Mouse (Mus musculus) adrenal gland, postnatal 14 days (tissue): ENCODE data around the gene Tnni3k. TPM values are rescaled to one million over a fixed set of nuclear protein-coding genes. Genes with fewer than 3 reads are reported as not detected.

Experiments used
- DNase-seq: peaks from one replicate; pipeline ENCODE4 v3.0.0; 2021; ENCODE audit warnings: mixed read lengths
- total RNA-seq: library from RNA; stranded (reverse); gene quantifications from 2 replicates; pipeline ENCODE4 v1.2.3, GENCODE M21; 2021

Gene Tnni3k
- total RNA-seq, 1 experiment from 2014 or later = not detected

DNA sequence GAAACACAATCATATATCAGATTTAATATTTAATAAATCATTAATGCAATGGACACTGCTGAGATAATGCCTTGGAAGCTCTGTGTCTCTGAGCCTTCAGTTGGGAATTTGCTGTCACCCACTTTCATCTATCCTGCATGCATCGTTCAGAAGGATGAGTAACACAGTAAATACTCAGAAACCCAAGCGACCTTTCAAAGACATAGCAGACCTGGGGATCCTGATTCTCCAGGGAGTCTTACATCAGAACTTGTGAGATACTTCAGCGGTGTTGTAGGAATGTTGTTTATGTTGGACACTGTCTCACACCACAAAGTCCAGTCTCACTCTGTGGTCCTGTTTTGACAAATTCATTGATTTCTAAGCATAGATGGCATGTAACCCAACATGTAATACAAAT, 294.1 kb downstream of the Tnni3k start:
- DNase-seq = no peak

- no peak for DNase-seq
These were observed 297.1 kb downstream of the Tnni3k start for GRCm38 (mm10) chr3:154758089-154758488.

DNA sequence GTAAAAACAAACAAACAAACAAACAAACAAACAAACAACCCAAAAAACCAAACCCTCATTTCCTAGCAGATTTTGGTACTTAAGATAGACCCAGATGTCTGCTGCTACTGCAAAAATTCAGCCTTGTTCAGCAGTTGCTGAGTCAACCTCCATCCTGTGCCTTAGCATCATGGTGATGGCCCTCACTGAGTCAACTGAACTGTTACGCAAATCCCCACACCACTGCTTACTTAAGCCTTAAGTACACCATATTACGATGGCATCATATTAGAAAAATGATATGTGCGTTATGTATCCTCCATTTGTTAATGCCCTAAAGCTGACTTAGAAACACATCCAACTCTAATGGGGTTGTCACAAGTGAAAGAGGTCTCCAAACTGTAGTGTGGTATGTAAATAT, 300.0 kb downstream of the Tnni3k start:
- DNase-seq = no peak

DNA sequence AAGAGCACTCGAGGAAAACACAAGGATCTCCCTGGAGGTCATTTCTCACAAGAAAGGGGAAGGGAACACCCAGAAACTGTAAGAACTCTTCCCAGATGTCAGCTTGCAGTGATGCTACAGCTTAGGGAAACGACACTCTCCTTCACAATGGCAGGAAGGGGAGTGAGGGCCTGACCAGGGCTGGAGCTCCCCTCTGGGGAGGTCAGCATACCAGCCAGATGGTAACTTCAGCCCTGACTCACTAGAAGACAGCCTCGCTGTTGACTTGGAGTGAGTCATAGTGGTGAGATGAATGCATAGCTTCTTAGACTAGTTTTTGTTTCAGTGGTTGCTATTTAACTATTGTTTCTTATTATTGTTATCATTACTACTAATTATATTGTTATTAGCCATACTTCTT, 300.7 kb downstream of the Tnni3k start:
- no peak for DNase-seq

DNA sequence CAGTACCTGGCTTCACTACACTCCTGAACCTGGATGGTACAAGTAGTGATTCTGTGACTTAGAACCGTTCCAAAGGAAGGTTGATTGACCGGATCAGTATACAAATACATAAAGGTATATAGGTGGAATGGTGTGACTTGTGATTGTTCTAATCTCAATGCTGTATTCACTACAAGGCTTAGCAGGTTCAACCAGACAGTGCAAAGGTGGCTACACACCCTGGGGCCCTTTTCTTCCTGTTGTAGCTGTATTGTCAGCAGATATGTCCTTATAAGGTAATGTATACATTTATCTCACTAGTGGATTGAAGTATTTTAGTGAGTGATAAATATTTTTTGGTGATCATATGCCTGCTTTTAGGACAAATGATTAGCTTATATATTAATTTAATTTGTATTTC, 310.9 kb downstream of the Tnni3k start:
- no peak for DNase-seq

DNA sequence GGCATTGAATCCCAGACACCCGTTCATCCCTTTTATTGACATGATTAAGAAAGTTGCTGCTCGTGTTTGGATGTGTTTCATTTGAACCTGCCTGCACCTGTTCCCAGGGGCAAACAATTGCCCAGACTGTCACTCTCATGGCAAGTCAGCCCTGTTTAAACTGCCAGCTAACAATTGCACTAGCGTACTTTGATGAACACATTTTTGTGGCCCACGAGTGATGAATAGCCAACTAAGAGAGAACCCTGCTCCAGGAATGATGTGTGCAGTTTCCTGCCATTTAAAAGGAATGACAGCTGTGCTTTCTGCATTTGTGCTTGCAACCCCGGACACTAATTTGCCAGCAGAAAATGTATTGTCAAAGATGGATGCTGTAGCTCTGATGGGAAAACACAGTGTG, 312.3 kb downstream of the Tnni3k start:
- no peak for DNase-seq

DNA sequence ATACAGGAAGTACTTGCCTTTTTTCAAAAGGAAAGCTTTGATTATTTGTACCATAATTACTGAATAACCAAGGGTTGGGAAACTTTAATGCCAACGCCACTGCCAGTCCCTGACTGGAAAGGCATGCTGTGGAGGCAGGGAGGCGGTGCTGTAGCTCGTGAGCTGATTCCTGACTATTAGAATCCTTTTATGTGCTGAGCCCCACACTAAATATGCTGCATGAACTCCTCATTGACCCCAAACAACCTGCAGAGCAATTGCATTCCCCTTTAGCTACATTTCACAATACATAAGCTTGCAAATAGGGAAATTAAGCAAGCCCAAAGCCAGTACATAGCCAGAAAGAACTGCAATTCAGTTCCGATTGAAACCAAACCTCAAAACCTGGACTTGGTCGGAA, 313.7 kb downstream of the Tnni3k start:
- no peak for DNase-seq

Other genes with a start within 250 kb of the Tnni3k start
- gene Fpgt, start 38.0 kb upstream of the Tnni3k start, total RNA-seq = 20.3 and 21.2 TPM in 2 replicates
- gene Lrriq3, start 38.0 kb upstream of the Tnni3k start, total RNA-seq = 0.74 and 0.94 TPM in 2 replicates